Mouse (Mus musculus) left cerebral cortex, adult 11 months (tissue): Measurements from ENCODE around the gene N4bp2l2.
"Not testable (repeated sequence)": the region's sequence is repeated elsewhere in the genome, so short reads cannot be mapped to it uniquely, and the experiment has no call there.

Experiments
- DNase-seq: peaks from one replicate; pipeline ENCODE4 v3.0.0; 2022; ENCODE audit warnings: low spot score

The N4bp2l2 gene

GRCm38 (mm10) chr5:150643390-150643789, 22.6 kb downstream of the N4bp2l2 start:
- not testable (repeated sequence) for DNase-seq

- DNase-seq, result no peak
These were observed 24.5 kb downstream of the N4bp2l2 start for GRCm38 (mm10) chr5:150641440-150641839.

- DNase-seq, result no peak
These were observed 36.3 kb downstream of the N4bp2l2 start for GRCm38 (mm10) chr5:150629692-150630091.

GRCm38 (mm10) chr5:150629272-150629671, 36.7 kb downstream of the N4bp2l2 start:
- DNase-seq, result no peak

GRCm38 (mm10) chr5:150625528-150625927, 40.5 kb downstream of the N4bp2l2 start:
- no peak for DNase-seq

GRCm38 (mm10) chr5:150622792-150623191, 43.2 kb downstream of the N4bp2l2 start:
- no peak for DNase-seq

- DNase-seq, result no peak
These were observed 44.4 kb downstream of the N4bp2l2 start for GRCm38 (mm10) chr5:150621592-150621991.

- no peak for DNase-seq
These were observed 45.3 kb downstream of the N4bp2l2 start for GRCm38 (mm10) chr5:150620588-150621135.

- DNase-seq, result no peak
These were observed 47.2 kb downstream of the N4bp2l2 start for GRCm38 (mm10) chr5:150618599-150619355.

- DNase-seq, result no peak
These were observed 49.3 kb downstream of the N4bp2l2 start for GRCm38 (mm10) chr5:150616731-150617130.

- DNase-seq, result no peak
These were observed 49.8 kb downstream of the N4bp2l2 start for GRCm38 (mm10) chr5:150616216-150616615.

GRCm38 (mm10) chr5:150614054-150614453, 51.9 kb downstream of the N4bp2l2 start:
- DNase-seq, result no peak

- DNase-seq, result no peak
These were observed 54.3 kb downstream of the N4bp2l2 start for GRCm38 (mm10) chr5:150611697-150612096.

- DNase-seq, result no peak
These were observed 54.8 kb downstream of the N4bp2l2 start for GRCm38 (mm10) chr5:150611136-150611535.

GRCm38 (mm10) chr5:150607631-150608030, 58.4 kb downstream of the N4bp2l2 start:
- no peak for DNase-seq

- DNase-seq, result no peak
These were observed 59.9 kb downstream of the N4bp2l2 start for GRCm38 (mm10) chr5:150606131-150606530.

- DNase-seq, result no peak
These were observed 64.3 kb downstream of the N4bp2l2 start for GRCm38 (mm10) chr5:150601441-150602230.

- DNase-seq, result no peak
These were observed 65.2 kb downstream of the N4bp2l2 start for GRCm38 (mm10) chr5:150600554-150601440.

GRCm38 (mm10) chr5:150599301-150600294, 66.4 kb downstream of the N4bp2l2 start:
- DNase-seq, result no peak
